Mouse (Mus musculus) heart, postnatal 10 days (tissue): ENCODE data around the gene Polk. TPM values are rescaled to one million over a fixed set of nuclear protein-coding genes. Genes with fewer than 3 reads are reported as not detected.

Experiments
- DNase-seq, 2 experiments: peaks; one replicate each; pipeline ENCODE4 v3.0.0; 2021
- intact Hi-C: fragments of 180-260 bp; cut with DNase I; formaldehyde crosslinking; loops from one replicate; pipeline ENCODE4 v1.15.1; 2025
- total RNA-seq, 2 experiments: library from RNA; stranded (reverse); gene quantifications; 2 replicates each; pipeline ENCODE4 v1.2.3; 2021

Polk gene
- total RNA-seq, 2 experiments from 2014 or later, result 5.8 to 8.1 TPM

- intact Hi-C loops, result no loop called here
- DNase-seq, result no peak
These were observed 71.8 kb downstream of the Polk start for GRCm38 (mm10) chr13:96470556-96470955.

DNA sequence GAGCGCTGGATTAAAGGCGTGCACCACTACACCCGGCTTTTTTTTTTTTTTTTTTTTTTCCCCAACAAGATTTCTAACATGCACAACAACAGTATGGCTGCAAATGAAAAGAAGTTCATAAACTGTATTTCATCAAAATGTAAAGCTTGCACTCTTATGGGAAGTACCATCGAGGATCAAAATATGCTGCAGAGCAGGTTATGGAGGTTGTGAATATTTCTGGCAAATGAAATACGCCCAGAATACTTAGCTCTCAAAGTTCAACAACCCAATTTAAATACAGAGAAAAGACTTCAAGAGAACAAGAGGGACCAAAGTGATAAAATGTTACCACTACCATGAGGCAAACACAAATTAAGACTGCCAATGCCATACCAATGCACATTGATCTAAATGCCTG lies 73.7 kb downstream of the Polk start:
- intact Hi-C loops, result no loop called here
- no peak for DNase-seq

DNA sequence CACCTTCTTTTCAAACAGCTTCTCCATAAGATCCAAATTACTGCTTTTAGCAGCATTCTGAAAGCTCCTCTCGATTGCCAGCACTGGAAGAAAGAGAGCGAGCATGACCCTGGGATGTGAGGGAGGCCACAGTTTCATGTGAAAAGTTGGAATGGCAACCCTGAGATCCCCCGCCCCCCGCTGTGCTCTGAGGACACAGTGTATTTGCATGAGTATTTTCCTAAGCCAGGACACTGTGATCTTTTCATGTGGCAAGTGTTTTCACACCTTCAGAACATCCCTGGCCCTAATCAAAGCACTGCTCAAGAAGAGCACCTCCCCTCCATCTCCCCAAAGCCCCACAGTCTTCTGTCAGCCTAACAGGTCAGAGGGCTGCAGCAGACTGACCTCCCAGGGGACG lies 77.1 kb downstream of the Polk start:
- no peak for DNase-seq
- intact Hi-C loops, result no loop called here

DNA sequence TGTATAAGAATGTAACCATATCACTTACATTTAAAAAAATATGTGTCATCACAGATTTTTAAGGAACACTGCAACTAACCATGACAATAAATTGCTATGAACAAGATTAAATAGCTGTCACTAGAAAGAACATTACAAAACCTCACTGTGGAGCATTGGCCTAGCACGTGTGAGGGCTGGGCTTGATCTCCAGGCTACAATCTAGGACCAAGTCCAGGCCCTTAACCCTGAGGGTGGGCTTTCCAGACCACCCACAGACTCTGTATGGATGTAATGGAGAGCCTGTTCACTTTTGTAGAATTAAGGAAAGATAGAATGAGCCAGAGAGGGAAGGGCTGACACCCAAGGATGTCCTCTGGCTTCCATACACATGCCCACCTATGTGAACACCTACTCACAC lies 79.7 kb downstream of the Polk start:
- no peak for DNase-seq
- intact Hi-C loops, result no loop called here

DNA sequence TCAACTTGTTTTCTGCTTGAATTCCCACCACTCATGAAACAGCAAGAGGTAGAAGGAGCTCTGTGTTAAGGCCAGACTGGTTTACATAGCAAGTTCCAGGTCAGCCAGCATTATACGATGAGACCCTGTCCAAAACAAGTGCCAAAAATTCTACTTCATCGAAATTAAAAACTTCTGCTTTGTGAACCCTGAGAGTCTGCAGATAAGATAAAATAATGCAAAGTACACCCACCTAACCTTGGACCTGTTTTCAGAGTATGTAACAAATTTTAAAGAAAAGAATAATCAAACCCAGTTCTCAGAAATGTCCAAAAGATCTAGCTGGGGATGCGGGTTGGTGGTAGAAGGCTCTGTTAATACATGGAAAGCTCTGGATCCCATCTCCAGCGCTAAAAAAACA lies 83.8 kb downstream of the Polk start:
- DNase-seq, result no peak
- intact Hi-C loops, result no loop called here

GRCm38 (mm10) chr13:96458018-96458417 lies 84.4 kb downstream of the Polk start:
- intact Hi-C loops, result no loop called here
- no peak for DNase-seq

DNA sequence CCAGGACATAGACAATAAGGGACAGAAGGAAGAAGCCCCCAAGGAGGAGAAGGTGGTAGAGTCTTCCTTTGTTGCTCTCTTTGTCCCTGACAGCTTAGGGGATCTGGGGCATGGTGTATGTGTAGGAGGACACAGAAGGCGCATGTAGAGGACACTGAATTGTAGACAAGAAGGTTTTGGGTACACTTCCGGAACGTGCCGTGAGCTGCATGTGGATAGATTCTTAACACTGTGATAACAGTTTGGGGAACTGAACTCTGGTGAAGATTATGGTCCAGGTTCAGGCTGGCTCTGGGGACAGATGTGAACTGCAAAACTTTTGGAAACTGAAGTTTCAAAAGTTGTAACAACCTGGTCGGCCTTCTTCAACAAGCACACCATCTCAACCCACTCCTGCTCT lies 84.8 kb downstream of the Polk start:
- intact Hi-C loops, result no loop called here
- no peak for DNase-seq

DNA sequence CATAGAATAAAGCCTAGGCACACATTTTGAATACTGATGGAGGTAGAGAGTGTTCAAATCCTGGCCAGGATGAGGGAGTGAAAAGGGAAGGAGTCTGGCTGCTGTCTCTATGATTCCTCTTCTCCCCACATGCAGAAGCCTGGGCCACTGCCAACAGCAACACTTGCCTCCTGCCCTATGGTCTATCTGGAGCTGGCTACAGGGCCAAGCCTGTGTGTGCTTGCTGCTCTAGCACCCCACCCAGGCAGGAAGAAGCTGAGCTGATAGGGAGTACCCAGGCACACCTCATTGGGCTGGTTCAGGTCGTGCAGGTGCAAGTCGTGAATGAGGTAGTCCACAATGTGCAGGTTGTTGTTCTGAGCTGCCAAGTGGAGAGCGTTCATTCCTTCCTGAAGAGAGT lies 88.1 kb downstream of the Polk start:
- intact Hi-C loops, result no loop called here
- DNase-seq, result peak; percentile 37 to 39

DNA sequence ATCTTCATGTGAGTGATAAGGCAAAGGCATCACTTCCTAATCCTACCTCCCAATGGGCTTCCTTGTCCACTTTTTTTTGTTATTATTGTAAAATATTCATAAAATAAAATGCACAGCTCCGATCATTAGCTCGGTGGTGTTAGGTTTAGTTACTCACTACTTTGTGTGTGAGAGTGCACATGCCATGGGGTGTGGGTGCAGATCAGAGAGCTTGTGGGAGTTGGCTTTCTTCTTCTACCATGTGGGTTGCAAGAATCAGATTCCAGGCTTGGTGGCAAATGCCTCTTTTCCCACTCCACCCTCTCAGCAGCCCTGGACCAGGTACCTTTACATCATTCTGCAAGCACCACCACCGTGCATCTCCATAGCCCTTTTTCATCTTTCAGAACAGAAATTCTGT lies 89.8 kb downstream of the Polk start:
- no peak for DNase-seq
- intact Hi-C loops, result no loop called here

GRCm38 (mm10) chr13:96451386-96452140 lies 90.8 kb downstream of the Polk start:
- intact Hi-C loops, result no loop called here
- DNase-seq, result no peak

DNA sequence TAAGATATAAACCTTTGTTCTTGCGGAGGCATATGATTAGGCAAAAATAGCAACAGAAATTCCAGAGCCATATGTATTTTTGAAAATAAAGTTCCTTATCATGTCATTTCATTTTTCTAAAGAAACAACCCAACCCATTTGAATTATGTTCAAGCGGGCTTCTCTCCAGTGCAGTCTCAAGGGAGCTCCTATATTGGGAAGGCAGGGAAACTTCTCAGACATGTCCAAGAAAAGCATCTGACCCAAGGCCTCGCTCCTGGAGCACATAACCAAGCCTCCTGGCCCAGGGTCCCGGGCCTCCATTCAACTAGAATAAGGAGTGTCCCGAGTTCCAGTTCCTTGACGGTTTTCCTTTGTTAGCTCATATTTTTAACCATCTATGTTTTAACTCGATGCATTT lies 91.5 kb downstream of the Polk start:
- peak; percentile 47 to 64 for DNase-seq
- intact Hi-C loops, result no loop called here

GRCm38 (mm10) chr13:96450205-96450856 lies 92.0 kb downstream of the Polk start:
- no peak for DNase-seq
- intact Hi-C loops, result no loop called here

GRCm38 (mm10) chr13:96440436-96440835 lies 101.9 kb downstream of the Polk start:
- intact Hi-C loops, result no loop called here
- no peak for DNase-seq

DNA sequence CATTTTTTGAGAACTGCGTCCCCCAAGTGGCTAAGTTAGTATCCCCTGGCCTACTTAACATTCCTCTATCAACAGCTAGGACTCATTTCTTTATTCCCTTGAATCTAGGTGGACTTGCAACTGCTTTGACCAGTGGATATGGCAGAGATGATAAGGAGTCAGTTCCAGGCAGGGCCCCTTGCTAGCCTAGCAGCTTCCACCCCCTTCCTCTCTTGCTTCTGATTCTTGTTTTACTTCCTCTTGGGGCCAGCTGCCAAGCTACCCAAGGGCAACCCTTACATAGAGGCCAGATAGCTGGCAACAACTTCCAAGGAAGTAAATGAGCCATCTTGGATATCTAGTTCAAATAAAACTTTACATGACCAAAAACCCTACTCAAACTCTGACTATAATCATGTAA lies 105.5 kb downstream of the Polk start:
- intact Hi-C loops, result loop anchor here (10.0 kb wide), 1 partner anchor 68 kb away; no protein-coding TSS in a partner anchor
- DNase-seq, result no peak

DNA sequence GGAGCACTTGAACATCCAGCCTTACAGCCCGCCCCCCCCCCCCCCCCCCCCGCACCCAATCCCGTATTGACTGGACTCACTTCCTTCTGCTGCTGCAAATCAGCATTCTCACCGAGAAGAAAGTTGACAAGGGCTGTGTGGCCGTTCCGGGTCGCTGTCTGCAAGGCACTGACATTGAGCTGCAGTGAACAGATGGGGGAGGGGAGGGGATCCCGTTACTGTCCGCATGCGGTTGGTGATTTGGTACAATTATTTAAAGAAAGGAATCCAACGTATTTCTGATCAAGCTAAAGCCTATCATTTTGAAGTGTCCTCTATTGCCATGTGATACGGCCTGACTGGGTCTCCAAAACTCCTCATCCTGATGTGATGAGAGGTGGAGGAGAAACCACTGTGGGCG lies 106.6 kb downstream of the Polk start:
- DNase-seq, result peak; percentile 47 to 62
- intact Hi-C loops, result loop anchor here (10.0 kb wide), 1 partner anchor 69 kb away; no protein-coding TSS in a partner anchor

- intact Hi-C loops, result loop anchor here (5.0 to 10.0 kb wide), 2 partner anchors 70 to 107 kb away; partner anchors contain the start of genes Col4a3bp and Polk
- peak; percentile 31 to 39 for DNase-seq
These were observed 107.5 kb downstream of the Polk start for GRCm38 (mm10) chr13:96434899-96435331.

DNA sequence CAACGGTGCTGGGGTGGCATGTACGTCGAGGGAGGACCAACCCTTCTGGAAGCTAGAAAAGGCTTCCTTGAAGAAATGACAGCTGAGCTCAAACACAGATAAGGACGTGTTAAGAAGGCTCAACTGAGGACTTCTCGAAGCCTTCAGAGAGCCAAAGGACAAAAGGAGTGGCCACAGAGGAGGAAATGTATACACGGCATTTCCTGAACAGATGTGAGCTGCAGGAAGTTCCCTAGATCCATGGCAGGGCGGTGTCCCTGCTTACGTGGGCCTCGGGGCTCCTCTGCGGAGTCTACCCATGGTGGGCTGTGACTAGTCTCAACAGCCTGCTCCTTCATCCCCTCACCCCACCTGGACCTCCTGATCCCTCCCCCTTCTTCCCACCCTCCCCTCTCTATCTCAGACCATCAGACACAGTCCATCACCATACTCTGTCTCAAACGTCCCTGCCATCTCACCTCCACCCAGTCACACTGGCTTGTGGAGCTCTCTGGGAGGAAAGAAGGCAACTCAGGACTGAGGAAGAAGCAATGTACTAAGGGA lies 108.7 kb downstream of the Polk start:
- DNase-seq, result peak in 1 of 2 experiments; percentile 30
- intact Hi-C loops, result loop anchor here (5.0 to 10.0 kb wide), 2 partner anchors 71 to 109 kb away; partner anchors contain the start of genes Col4a3bp and Polk

DNA sequence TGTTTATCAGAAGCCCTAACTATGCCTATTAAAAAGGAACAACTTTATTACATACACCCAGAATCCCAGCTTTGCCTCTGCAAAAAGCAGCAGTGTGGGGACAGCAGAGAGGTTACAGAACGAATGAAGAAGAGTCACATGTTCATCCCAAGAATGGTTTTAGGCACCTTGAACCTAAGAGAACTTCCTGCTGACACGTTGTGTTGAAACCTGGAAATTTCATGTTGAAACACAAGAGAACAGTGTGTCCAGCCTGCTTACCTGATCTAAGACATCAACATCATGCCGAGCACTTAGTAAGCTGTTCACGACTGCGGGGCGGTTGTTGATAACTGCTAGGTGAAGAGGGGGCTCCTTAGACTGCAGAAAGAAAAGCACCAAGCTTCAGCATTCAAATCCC lies 109.3 kb downstream of the Polk start:
- no peak for DNase-seq
- intact Hi-C loops, result loop anchor here (5.0 to 10.0 kb wide), 2 partner anchors 72 to 109 kb away; partner anchors contain the start of genes Col4a3bp and Polk

DNA sequence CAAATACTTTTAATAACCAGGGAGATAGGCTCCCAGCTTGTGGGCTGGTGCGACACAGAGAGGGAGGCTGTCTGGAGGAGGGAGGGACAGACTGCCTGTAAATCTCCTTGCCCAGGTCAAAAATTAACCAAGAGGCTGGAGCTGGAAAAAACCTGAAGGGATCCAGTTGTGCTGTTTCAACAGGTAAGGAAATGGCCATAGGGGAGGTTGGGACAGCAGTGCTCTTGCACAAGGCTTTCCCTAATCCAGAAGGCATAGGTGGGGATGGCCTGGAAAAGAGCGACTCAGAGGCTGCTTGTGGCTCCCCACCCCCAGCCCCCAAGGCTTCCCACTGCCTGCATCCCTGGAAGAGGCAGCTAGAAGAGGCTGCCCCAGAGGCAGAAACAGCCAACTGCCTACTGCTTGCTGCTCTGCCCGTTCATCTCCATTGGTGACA lies 110.0 kb downstream of the Polk start:
- intact Hi-C loops, result loop anchor here (5.0 to 10.0 kb wide), 2 partner anchors 72 to 110 kb away; partner anchors contain the start of genes Col4a3bp and Polk
- DNase-seq, result no peak

- DNase-seq, result peak; percentile 90 to 95
- intact Hi-C loops, result loop anchor here (1.0 to 10.0 kb wide), 3 partner anchors 73 to 162 kb away; partner anchors contain the start of genes Col4a3bp and Polk
These were observed 110.7 kb downstream of the Polk start for GRCm38 (mm10) chr13:96431595-96432156.
